Mouse (Mus musculus): ENCODE measurements around the gene Cd19.

DNA sequence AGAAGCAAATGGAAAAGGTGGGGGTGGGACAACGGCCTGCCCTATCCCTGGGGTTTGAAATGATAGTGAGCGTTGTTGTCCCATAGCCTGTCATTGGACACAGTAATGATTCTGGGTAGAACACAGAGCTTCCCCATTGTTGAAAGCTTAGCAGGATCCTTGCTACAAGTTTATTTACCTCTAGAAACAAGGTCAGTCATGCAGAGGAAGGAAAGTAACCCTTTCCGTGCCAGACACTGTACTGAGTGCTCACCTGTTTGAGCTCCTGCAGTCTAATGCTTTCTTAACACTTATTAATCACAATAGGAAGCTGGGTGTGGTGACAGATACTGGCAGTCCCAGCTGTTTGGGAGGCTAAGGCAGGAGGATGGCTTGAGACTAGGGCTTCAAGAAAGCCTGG is 21.1 kb upstream of the Cd19 start:
- TF ChIP-seq POLR2A (IDR thresholded peaks at IDR 0.05; ENCODE audit: insufficient read depth, low read length) (no peak), CTCF (IDR thresholded peaks at IDR 0.05; ENCODE audit: low read depth, low read length) (no peak)

Data from ES-Bruce4 (cell line).